Mouse (Mus musculus): Measurements from ENCODE around the gene Ctsf. TPM values are rescaled to one million over a fixed set of nuclear protein-coding genes. Genes with fewer than 3 reads are reported as not detected.
"Not testable (repeated sequence)": the region's sequence is repeated elsewhere in the genome, so short reads cannot be mapped to it uniquely, and the experiment has no call there.

The Ctsf gene
- polyA plus RNA-seq (2014; fragmentation: Nextera tagmentation; extraction: Ambion mirVana): 13.8 and 17.3 TPM in 2 replicates

DNA sequence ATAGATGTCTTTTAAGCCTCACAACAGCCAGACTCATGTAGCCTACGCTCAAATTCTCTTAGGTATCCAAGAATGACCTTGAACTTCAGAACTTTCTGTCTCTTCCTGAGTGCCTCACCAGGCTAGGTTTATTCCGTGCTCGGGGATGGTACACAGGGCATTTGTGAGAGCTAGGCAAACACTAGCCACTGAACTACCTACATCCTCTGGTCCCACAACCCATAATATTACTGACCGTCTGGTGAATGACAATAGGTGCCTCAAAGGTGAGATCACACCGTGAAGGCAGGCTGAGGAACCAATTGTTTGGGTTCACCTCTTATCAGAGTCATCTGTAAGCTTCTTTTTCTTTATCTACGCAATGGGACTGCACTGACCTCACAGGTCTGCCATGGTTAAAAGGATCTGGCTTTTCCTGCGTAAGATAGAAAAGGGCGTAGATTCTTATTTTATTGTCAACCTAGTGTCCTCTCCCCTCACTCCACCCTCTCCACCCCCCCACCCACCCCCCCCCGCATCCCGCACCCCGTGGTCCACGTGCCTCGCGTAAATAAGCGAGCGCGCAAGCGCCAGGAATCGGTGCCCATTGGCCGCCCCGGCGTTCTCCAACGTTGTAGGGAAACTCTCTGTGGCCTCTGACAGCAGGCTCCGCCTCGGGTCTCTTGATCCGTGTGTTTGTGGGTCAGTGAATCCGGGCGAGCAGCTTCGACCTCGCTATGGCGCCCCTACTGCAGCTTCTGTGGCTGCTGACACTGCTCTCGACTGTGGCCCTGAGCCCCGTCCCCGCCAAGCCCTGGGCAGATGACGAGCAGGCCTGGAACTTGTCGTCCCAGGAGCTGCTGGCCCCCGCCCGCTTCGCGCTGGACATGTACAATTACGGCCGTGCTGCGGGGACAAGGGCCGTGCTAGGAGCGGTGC is at the start of gene Ctsf:
Ctsf (plus strand) TSS at position 579 of the 918 bp plus-strand sequence.
- 2% methylated on average over 45 of the region's 45 CpGs for whole genome bisulfite sequencing
- peak within 1 kb of the TSS; percentile 51 for H3K4me3 ChIP-seq (ENCODE audit: low read depth, low read length)
- ATAC-seq (ENCODE audit: insufficient read depth) (peak; percentile 78), DNase-seq (peak; percentile 84)
- peak within 1 kb of the TSS; percentile 96 for H3K4me2 ChIP-seq
- no peak within 1 kb of the TSS for H3K27ac ChIP-seq (ENCODE audit: low read depth)
- no peak for TF ChIP-seq CTCF (IDR thresholded peaks at IDR 0.05; ENCODE audit: low read depth)
- H3K9me3 ChIP-seq (ENCODE audit: low read depth, low read length): no peaks in the 10 kb centered on the region
- no peaks in the 10 kb centered on the region for H3K36me3 ChIP-seq (ENCODE audit: insufficient read depth)
- peak within 1 kb of the TSS; percentile 62 for H3K9ac ChIP-seq
- H3K27me3 ChIP-seq (ENCODE audit: insufficient read depth, low read length): peaks cover 7% of the 10 kb centered on the region; the same call in 1 of the 2 replicates
- no peaks in the 10 kb centered on the region; the same call in 1 of the 2 replicates for H3K4me1 ChIP-seq (ENCODE audit: insufficient read depth)

DNA sequence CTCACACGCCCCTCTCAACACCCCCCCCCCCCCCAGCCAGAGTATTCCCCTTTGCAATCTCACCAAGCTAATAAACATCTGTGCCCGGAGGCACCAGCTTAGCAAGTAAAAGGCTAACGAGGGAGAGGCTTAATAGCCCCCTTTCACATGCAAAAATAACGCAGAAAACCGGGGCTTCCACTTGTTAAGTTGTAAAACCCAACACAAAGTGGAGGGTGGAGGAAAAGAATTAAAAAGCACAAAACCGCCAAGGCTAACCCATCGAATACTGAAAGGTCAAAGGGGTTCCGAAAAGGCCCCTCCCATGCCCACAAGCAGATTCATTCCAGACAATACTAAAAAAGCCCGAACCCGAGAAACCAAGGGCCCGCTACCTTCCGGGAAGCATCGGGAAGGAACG is 44.6 kb upstream of the Ctsf start:
- H3K9ac ChIP-seq: peak overlapping the region; percentile 69
- 1% methylated on average over 14 of the region's 14 CpGs for WGBS
- no peaks in the 10 kb centered on the region for H3K9me3 ChIP-seq (ENCODE audit: low read depth, low read length)
- no peaks in the 10 kb centered on the region for H3K36me3 ChIP-seq (ENCODE audit: insufficient read depth)
- no peak for TF ChIP-seq CTCF (IDR thresholded peaks at IDR 0.05; ENCODE audit: low read depth)
- ATAC-seq (ENCODE audit: insufficient read depth): no peak
- DNase-seq: no peak
- H3K27me3 ChIP-seq (ENCODE audit: insufficient read depth, low read length): no peaks in the 10 kb centered on the region
- peak overlapping the region; percentile 97 for H3K4me2 ChIP-seq
- peaks cover 15% of the 10 kb centered on the region; the same call in 1 of the 2 replicates for H3K4me1 ChIP-seq (ENCODE audit: insufficient read depth)
- no peak overlapping the region; the same call in 1 of the 2 replicates for H3K27ac ChIP-seq (ENCODE audit: low read depth)
- H3K4me3 ChIP-seq (ENCODE audit: low read depth, low read length): peak overlapping the region; percentile 89

DNA sequence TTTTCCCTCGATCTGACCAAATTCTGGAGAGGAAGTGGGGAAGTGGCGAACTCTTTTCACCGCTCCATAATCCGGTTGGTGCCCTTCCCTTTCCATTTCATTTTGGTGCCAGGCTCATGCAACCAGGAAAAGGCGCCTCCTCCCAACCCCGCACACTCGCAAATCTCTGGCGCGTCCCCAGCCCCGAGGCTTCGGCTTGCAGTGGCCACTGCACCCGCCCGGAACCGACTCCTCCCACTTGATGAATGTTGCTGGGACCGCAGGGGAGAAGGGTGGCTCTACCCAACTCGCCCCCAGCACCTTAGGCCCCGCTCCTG is 44.2 kb upstream of the Ctsf start:
- Histone ChIP-seq H3K9ac (peak overlapping the region; percentile 69), H3K4me3 (ENCODE audit: low read depth, low read length) (peak overlapping the region; percentile 89), H3K4me1 (ENCODE audit: insufficient read depth) (peaks cover 15% of the 10 kb centered on the region; the same call in 1 of the 2 replicates), H3K4me2 (peak overlapping the region; percentile 97), H3K36me3 (ENCODE audit: insufficient read depth) (no peaks in the 10 kb centered on the region), H3K9me3 (ENCODE audit: low read depth, low read length) (no peaks in the 10 kb centered on the region), H3K27me3 (ENCODE audit: insufficient read depth, low read length) (no peaks in the 10 kb centered on the region), H3K27ac (ENCODE audit: low read depth) (peak overlapping the region; percentile 97)
- TF ChIP-seq CTCF (IDR thresholded peaks at IDR 0.05; ENCODE audit: low read depth): no peak
- under 1% methylated on average over 17 of the region's 17 CpGs for WGBS
- ATAC-seq (ENCODE audit: insufficient read depth): no peak
- DNase-seq: no peak

DNA sequence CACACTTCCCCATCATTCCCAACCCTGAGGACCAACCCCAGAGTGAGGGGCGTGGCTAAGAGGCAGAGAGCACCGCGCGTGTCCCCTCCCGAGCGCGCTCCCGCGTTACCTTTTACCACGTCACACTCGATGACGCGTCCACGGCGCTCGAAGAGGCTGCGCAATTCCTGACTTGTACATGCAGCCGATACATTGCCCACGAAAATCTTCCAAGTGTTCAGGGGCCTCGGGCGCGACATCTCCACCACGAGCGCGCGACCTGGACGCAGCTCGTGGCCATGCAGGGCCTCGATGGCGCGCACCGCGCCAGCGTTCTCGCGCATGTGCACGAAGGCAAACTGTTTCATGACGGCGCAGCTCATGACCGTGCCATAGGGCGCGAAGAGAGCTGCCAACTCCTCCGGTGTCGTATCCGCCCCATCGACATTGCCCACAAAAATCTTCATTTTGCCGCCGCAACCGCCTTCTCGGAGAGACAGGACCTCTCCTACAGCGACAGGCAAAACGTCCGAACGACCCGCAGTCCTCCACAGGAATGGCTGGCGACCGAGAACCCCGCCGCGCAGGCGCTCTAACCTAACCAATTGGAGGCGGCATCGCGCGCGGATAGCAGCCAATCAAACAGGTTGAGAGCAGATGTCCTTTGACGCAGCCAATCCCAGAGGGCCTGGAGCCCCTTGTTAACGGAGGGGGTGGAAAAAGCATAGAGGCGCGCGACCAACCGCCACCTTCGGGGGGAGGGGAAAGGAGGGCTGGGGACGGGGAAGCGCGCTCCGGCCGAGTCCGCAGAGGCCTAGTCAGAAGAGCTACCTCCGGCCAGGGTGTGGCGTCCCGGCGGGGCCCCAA is 43.6 kb upstream of the Ctsf start, which contains the start of the genes Gm21992 and Rbm14:
Gm21992 (minus strand) TSS at position 550 of the 846 bp plus-strand sequence.
Rbm14 (minus strand) TSS at position 572 of the 846 bp plus-strand sequence.
- DNase-seq (peak; percentile 99), ATAC-seq (ENCODE audit: insufficient read depth) (peak; percentile 99)
- under 1% methylated on average over 83 of the region's 83 CpGs for WGBS
- H3K36me3 ChIP-seq (ENCODE audit: insufficient read depth): no peaks in the 10 kb centered on the region
- H3K4me2 ChIP-seq: peak within 1 kb of the TSS; percentile 97
- peak within 1 kb of the TSS; percentile 69 for H3K9ac ChIP-seq
- peak within 1 kb of the TSS; percentile 97 for H3K27ac ChIP-seq (ENCODE audit: low read depth)
- peak within 1 kb of the TSS; percentile 89 for H3K4me3 ChIP-seq (ENCODE audit: low read depth, low read length)
- H3K4me1 ChIP-seq (ENCODE audit: insufficient read depth): peaks cover 15% of the 10 kb centered on the region; the same call in 1 of the 2 replicates
- no peaks in the 10 kb centered on the region for H3K27me3 ChIP-seq (ENCODE audit: insufficient read depth, low read length)
- H3K9me3 ChIP-seq (ENCODE audit: low read depth, low read length): no peaks in the 10 kb centered on the region
- TF ChIP-seq CTCF (IDR thresholded peaks at IDR 0.05; ENCODE audit: low read depth): no peak

DNA sequence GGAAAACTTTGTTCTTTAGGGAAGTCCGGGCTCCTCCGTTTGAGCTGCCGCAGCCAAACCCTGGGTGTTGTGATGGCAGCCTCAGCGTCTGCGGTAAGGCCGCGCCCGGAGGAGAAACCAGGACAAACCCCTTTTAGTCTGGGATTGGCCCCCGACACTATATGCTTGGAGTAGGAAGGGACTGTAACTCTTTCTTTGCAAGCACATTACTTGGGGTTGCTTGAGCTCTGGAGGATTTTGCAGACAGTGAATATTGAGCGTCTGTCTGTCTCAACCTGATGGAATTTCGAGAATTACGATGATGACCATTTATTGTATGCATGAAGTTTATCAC is 43.1 kb upstream of the Ctsf start:
- WGBS: 2% methylated on average over 12 of the region's 12 CpGs

DNA sequence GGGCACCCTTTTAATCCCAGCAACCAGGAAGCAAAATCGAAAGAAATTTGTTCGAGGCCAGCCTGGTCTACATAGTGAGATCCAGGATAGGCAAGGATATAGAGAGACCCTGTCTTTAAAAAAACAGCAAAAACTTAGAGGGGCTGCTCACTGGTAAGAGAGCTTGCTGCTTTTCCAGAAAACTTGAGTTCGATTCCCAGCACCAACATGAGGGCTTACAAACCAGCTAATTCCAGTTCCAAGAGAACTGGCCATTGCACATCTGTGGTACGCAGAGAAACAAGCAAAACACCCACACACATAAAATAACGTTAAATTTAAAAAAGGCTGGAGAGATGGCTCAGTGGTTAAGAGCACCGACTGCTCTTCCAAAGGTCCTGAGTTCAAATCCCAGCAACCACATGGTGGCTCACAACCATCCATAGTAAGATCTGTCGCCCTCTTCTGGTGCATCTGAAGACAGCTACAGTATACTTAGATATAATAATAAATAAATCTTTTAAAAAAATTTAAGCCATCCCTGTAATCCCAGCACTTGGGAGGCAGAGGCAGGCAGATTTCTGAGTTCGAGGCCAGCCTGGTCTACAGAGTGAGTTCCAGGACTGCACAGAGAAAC is 42.5 kb upstream of the Ctsf start:
- 76% methylated on average over 8 of the region's 8 CpGs for WGBS
- H3K27me3 ChIP-seq (ENCODE audit: insufficient read depth, low read length); H3K9me3 ChIP-seq (ENCODE audit: low read depth, low read length); ATAC-seq (ENCODE audit: insufficient read depth); H3K36me3 ChIP-seq (ENCODE audit: insufficient read depth): not testable (repeated sequence)
- H3K4me3 ChIP-seq (ENCODE audit: low read depth, low read length): peak overlapping the region; percentile 89
- peak overlapping the region; percentile 60 for H3K4me2 ChIP-seq
- TF ChIP-seq CTCF (IDR thresholded peaks at IDR 0.05; ENCODE audit: low read depth): 0 out of 2 replicates have a peak, but pooled peaks have one; percentile 10
- DNase-seq: peak; percentile 39
- H3K27ac ChIP-seq (ENCODE audit: low read depth): peak overlapping the region; percentile 87
- peaks cover 15% of the 10 kb centered on the region; the same call in 1 of the 2 replicates for H3K4me1 ChIP-seq (ENCODE audit: insufficient read depth)
- peak overlapping the region; percentile 69 for H3K9ac ChIP-seq

More for the DNA sequence above, 43.1 kb upstream of the Ctsf start:
- no peaks in the 10 kb centered on the region for H3K36me3 ChIP-seq (ENCODE audit: insufficient read depth)
- peak overlapping the region; percentile 69 for H3K9ac ChIP-seq
- no peaks in the 10 kb centered on the region for H3K27me3 ChIP-seq (ENCODE audit: insufficient read depth, low read length)
- H3K4me3 ChIP-seq (ENCODE audit: low read depth, low read length): peak overlapping the region; percentile 89
- H3K4me1 ChIP-seq (ENCODE audit: insufficient read depth): peaks cover 15% of the 10 kb centered on the region; the same call in 1 of the 2 replicates
- TF ChIP-seq CTCF (IDR thresholded peaks at IDR 0.05; ENCODE audit: low read depth): no peak
- no peaks in the 10 kb centered on the region for H3K9me3 ChIP-seq (ENCODE audit: low read depth, low read length)
- peak overlapping the region; percentile 60 for H3K4me2 ChIP-seq
- peak; percentile 44 for ATAC-seq (ENCODE audit: insufficient read depth)
- peak overlapping the region; percentile 87 for H3K27ac ChIP-seq (ENCODE audit: low read depth)
- no peak for DNase-seq
